Mouse (Mus musculus) spleen, adult 2 months (tissue): ENCODE measurements around the gene Slc4a3.

ENCODE experiments used
- CTCF ChIP-seq: fragments of 200-500 bp; IDR thresholded peaks from 2 replicates; pipeline ENCODE4 v1.5.1; 2011; ENCODE audit warnings: mild to moderate bottlenecking, inconsistent platforms; ENCODE audit not compliant: insufficient read depth, insufficient read length, insufficient replicate concordance; ENCODE audit errors: extremely low read depth
- POLR2A ChIP-seq: fragments of 200-500 bp; IDR thresholded peaks from 2 replicates; pipeline ENCODE4 v1.6.1; 2011; ENCODE audit warnings: low read depth, low read length, inconsistent platforms

GRCm38 (mm10) chr1:75581936-75582624 lies 36.0 kb downstream of the Slc4a3 start:
- TF ChIP-seq CTCF, result no peak
- TF ChIP-seq POLR2A, result no peak
